Mouse (Mus musculus) lung, embryonic 16.5 days (tissue): Measurements from ENCODE around the gene Zpbp. TPM values are rescaled to one million over a fixed set of nuclear protein-coding genes. Genes with fewer than 3 reads are reported as not detected.
A peak's percentile ranks its signal among the peaks of the same experiment; 100 is the strongest.

ENCODE experiments used
- ATAC-seq: fragments of 200-750 bp; cut with Nextera tagmentation; 2 replicates; pipeline ENCODE4 v1.8.0; 2017; ENCODE audit warnings: low read depth, mild to moderate bottlenecking, moderate library complexity
- H3K27ac ChIP-seq: fragments of 300-500 bp; sonication (generic); 2 replicates; pipeline ENCODE4 v1.5.1; 2014; ENCODE audit warnings: mild to moderate bottlenecking, control low read depth, low read length
- H3K27me3 ChIP-seq: fragments of 300-500 bp; sonication (generic); 2 replicates; pipeline ENCODE4 v1.6.1; 2014; ENCODE audit warnings: low read depth, low read length, mixed read lengths; ENCODE audit not compliant: control insufficient read depth, insufficient read depth
- H3K36me3 ChIP-seq: fragments of 300-500 bp; sonication (generic); 2 replicates; pipeline ENCODE4 v1.6.1; 2014; ENCODE audit warnings: low read length; ENCODE audit not compliant: control insufficient read depth, insufficient read depth
- H3K4me1 ChIP-seq: fragments of 300-500 bp; sonication (generic); replicated peaks from 2 replicates; pipeline ENCODE4 v1.6.1; 2014; ENCODE audit warnings: low read length, mixed read lengths; ENCODE audit not compliant: control insufficient read depth, insufficient read depth
- H3K4me2 ChIP-seq: fragments of 300-500 bp; sonication (generic); 2 replicates; pipeline ENCODE4 v1.6.1; 2014; ENCODE audit warnings: low read depth, low read length, control low read depth
- H3K4me3 ChIP-seq: fragments of 300-500 bp; sonication (generic); 2 replicates; pipeline ENCODE4 v1.5.1; 2014; ENCODE audit warnings: mild to moderate bottlenecking, low read length, control low read depth
- H3K9ac ChIP-seq: fragments of 300-500 bp; sonication (generic); 2 replicates; pipeline ENCODE4 v1.6.1; 2014; ENCODE audit warnings: low read length, control low read depth
- H3K9me3 ChIP-seq: fragments of 300-500 bp; sonication (generic); 2 replicates; pipeline ENCODE4 v1.6.1; 2016; ENCODE audit warnings: low read length; ENCODE audit not compliant: control insufficient read depth
- WGBS: fragments of 180-500 bp; shearing (Covaris S2); extraction: QIAGEN DNeasy Blood & Tissue Kit; methylation state at CpG from one replicate; pipeline ENCODE4 v1.1.7; 2014; 5-methylcytosine and 5-hydroxymethylcytosine counted together
- polyA plus RNA-seq: library from polyadenylated mRNA; unstranded; fragments of >200 nt; fragmentation: Nextera tagmentation; extraction: Ambion mirVana; gene quantifications from 2 replicates; pipeline ENCODE4 v1.2.1, GENCODE M21; 2015

The Zpbp gene
- 0.50 and 0.78 TPM in 2 replicates for polyA plus RNA-seq

- no peaks in the 10 kb centered on the region for H3K4me1 ChIP-seq
- H3K36me3 ChIP-seq: no peaks in the 10 kb centered on the region
- H3K9ac ChIP-seq: peak within 1 kb of the TSS; percentile 74
- peak within 1 kb of the TSS; percentile 73 for H3K4me2 ChIP-seq
- ATAC-seq: peak; percentile 98
- peak within 1 kb of the TSS; percentile 62 for H3K4me3 ChIP-seq
- WGBS: 3% methylated on average over 48 of the region's 66 CpGs
- H3K9me3 ChIP-seq: no peaks in the 10 kb centered on the region
- H3K27me3 ChIP-seq: no peaks in the 10 kb centered on the region
- peak within 1 kb of the TSS; percentile 60 for H3K27ac ChIP-seq
Measured at GRCm38 (mm10) chr11:11461635-11462560, at the start of gene Zpbp, which contains the start of gene Spata48. Gene Zpbp, minus strand, starts transcription at chr11:11462408. Gene Spata48, plus strand, starts transcription at chr11:11462094.

GRCm38 (mm10) chr11:11509413-11509812 lies 47.2 kb upstream of the Zpbp start:
- Histone ChIP-seq H3K4me2 (no peak overlapping the region), H3K36me3 (no peaks in the 10 kb centered on the region), H3K4me3 (no peak overlapping the region), H3K9ac (no peak overlapping the region), H3K4me1 (no peaks in the 10 kb centered on the region), H3K27ac (no peak overlapping the region), H3K9me3 (no peaks in the 10 kb centered on the region), H3K27me3 (no peaks in the 10 kb centered on the region)
- 56% methylated on average over 2 of the region's 2 CpGs for WGBS
- ATAC-seq: no peak

GRCm38 (mm10) chr11:11506187-11506586 lies 44.0 kb upstream of the Zpbp start:
- H3K27me3 ChIP-seq: no peaks in the 10 kb centered on the region
- H3K4me2 ChIP-seq: no peak overlapping the region
- no peaks in the 10 kb centered on the region for H3K36me3 ChIP-seq
- no peak overlapping the region for H3K9ac ChIP-seq
- H3K4me3 ChIP-seq: no peak overlapping the region
- H3K4me1 ChIP-seq: no peaks in the 10 kb centered on the region
- H3K27ac ChIP-seq: no peak overlapping the region
- ATAC-seq: no peak
- WGBS: 69% methylated on average over 2 of the region's 2 CpGs
- no peaks in the 10 kb centered on the region for H3K9me3 ChIP-seq

- Histone ChIP-seq H3K9ac (no peak overlapping the region), H3K27me3 (no peaks in the 10 kb centered on the region), H3K4me1 (no peaks in the 10 kb centered on the region), H3K4me2 (no peak overlapping the region), H3K36me3 (no peaks in the 10 kb centered on the region), H3K27ac (no peak overlapping the region), H3K9me3 (no peaks in the 10 kb centered on the region), H3K4me3 (no peak overlapping the region)
- ATAC-seq: no peak
- WGBS: 16% methylated on average over 10 of the region's 10 CpGs
Measured at GRCm38 (mm10) chr11:11499944-11500343, 37.7 kb upstream of the Zpbp start.

GRCm38 (mm10) chr11:11495697-11496096 lies 33.5 kb upstream of the Zpbp start:
- no peak overlapping the region for H3K4me2 ChIP-seq
- 86% methylated on average over 2 of the region's 2 CpGs for WGBS
- H3K4me3 ChIP-seq: no peak overlapping the region
- H3K4me1 ChIP-seq: no peaks in the 10 kb centered on the region
- no peak for ATAC-seq
- no peaks in the 10 kb centered on the region for H3K9me3 ChIP-seq
- H3K27ac ChIP-seq: no peak overlapping the region
- no peaks in the 10 kb centered on the region for H3K36me3 ChIP-seq
- H3K9ac ChIP-seq: no peak overlapping the region
- no peaks in the 10 kb centered on the region for H3K27me3 ChIP-seq

GRCm38 (mm10) chr11:11492044-11492443 lies 29.8 kb upstream of the Zpbp start:
- no peak overlapping the region for H3K4me3 ChIP-seq
- WGBS: 58% methylated on average over 5 of the region's 5 CpGs
- no peak for ATAC-seq

GRCm38 (mm10) chr11:11484378-11484777 lies 22.2 kb upstream of the Zpbp start:
- Histone ChIP-seq H3K4me3 (no peak overlapping the region), H3K27me3 (no peaks in the 10 kb centered on the region), H3K4me1 (no peaks in the 10 kb centered on the region), H3K36me3 (no peaks in the 10 kb centered on the region), H3K27ac (no peak overlapping the region), H3K9me3 (no peaks in the 10 kb centered on the region), H3K9ac (no peak overlapping the region), H3K4me2 (no peak overlapping the region)
- no peak for ATAC-seq
- 40% methylated on average over 8 of the region's 8 CpGs for WGBS

More at GRCm38 (mm10) chr11:11492044-11492443, 29.8 kb upstream of the Zpbp start:
- H3K27me3 ChIP-seq: no peaks in the 10 kb centered on the region
- no peak overlapping the region for H3K4me2 ChIP-seq
- H3K27ac ChIP-seq: no peak overlapping the region
- H3K9me3 ChIP-seq: no peaks in the 10 kb centered on the region
- H3K36me3 ChIP-seq: no peaks in the 10 kb centered on the region
- no peak overlapping the region for H3K9ac ChIP-seq
- no peaks in the 10 kb centered on the region for H3K4me1 ChIP-seq

GRCm38 (mm10) chr11:11468924-11469323 lies 6.7 kb upstream of the Zpbp start:
- no peak overlapping the region for H3K9ac ChIP-seq
- H3K27me3 ChIP-seq: no peaks in the 10 kb centered on the region
- H3K36me3 ChIP-seq: no peaks in the 10 kb centered on the region
- no peaks in the 10 kb centered on the region for H3K9me3 ChIP-seq
- ATAC-seq: no peak
- no peak overlapping the region for H3K27ac ChIP-seq
- H3K4me2 ChIP-seq: no peak overlapping the region
- H3K4me1 ChIP-seq: no peaks in the 10 kb centered on the region
- no peak overlapping the region for H3K4me3 ChIP-seq

GRCm38 (mm10) chr11:11462561-11462890 lies 318 bp upstream of the Zpbp start:
- Histone ChIP-seq H3K4me1 (no peaks in the 10 kb centered on the region), H3K36me3 (no peaks in the 10 kb centered on the region), H3K4me2 (peak overlapping the region; percentile 73), H3K9me3 (no peaks in the 10 kb centered on the region), H3K27ac (no peak overlapping the region), H3K9ac (peak overlapping the region; percentile 74), H3K4me3 (peak overlapping the region; percentile 62), H3K27me3 (no peaks in the 10 kb centered on the region)
- ATAC-seq: no peak
- WGBS: 80% methylated on average over 5 of the region's 5 CpGs
